Mouse (Mus musculus) right cerebral cortex, adult 18-20 months (tissue): ENCODE results near the gene Ndufs2.

Experiments
- DNase-seq: peaks from one replicate; pipeline ENCODE4 v3.0.0; 2022; ENCODE audit warnings: mixed read lengths

Gene Ndufs2

GRCm38 (mm10) chr1:171250680-171251593, at the start of gene Ndufs2:
Gene Ndufs2, minus strand, starts transcription at chr1:171251388.
- no peak for DNase-seq

- no peak for DNase-seq
Measured at GRCm38 (mm10) chr1:171298226-171298625, 47.0 kb upstream of the Ndufs2 start.

- no peak for DNase-seq
Measured at GRCm38 (mm10) chr1:171295063-171295402, 43.8 kb upstream of the Ndufs2 start.

GRCm38 (mm10) chr1:171294298-171295062, 43.3 kb upstream of the Ndufs2 start, which contains the start of gene Ufc1:
Gene Ufc1, minus strand, starts transcription at chr1:171295024.
- peak; percentile 85 for DNase-seq

- no peak for DNase-seq
Measured at GRCm38 (mm10) chr1:171293906-171294297, 42.7 kb upstream of the Ndufs2 start.

GRCm38 (mm10) chr1:171293351-171293750, 42.2 kb upstream of the Ndufs2 start:
- DNase-seq, result no peak

GRCm38 (mm10) chr1:171288328-171288727, 37.1 kb upstream of the Ndufs2 start:
- no peak for DNase-seq

- DNase-seq, result peak; percentile 96
Measured at GRCm38 (mm10) chr1:171287136-171288081, 36.2 kb upstream of the Ndufs2 start, which contains the start of gene Usp21. Gene Usp21, minus strand, starts transcription at chr1:171287991.

- no peak for DNase-seq
Measured at GRCm38 (mm10) chr1:171286517-171286916, 35.3 kb upstream of the Ndufs2 start.

GRCm38 (mm10) chr1:171285096-171285892, 34.1 kb upstream of the Ndufs2 start:
- no peak for DNase-seq

- DNase-seq, result no peak
Measured at GRCm38 (mm10) chr1:171284491-171284890, 33.3 kb upstream of the Ndufs2 start.

GRCm38 (mm10) chr1:171283188-171284160, 32.3 kb upstream of the Ndufs2 start:
- no peak for DNase-seq

- no peak for DNase-seq
Measured at GRCm38 (mm10) chr1:171282086-171282805, 31.1 kb upstream of the Ndufs2 start.

- peak; percentile 78 for DNase-seq
Measured at GRCm38 (mm10) chr1:171281528-171281923, 30.3 kb upstream of the Ndufs2 start.

- peak; percentile 97 for DNase-seq
Measured at GRCm38 (mm10) chr1:171280916-171281527, 29.8 kb upstream of the Ndufs2 start, which contains the start of gene Ppox. Gene Ppox, minus strand, starts transcription at chr1:171281186.

GRCm38 (mm10) chr1:171280250-171280915, 29.2 kb upstream of the Ndufs2 start:
- no peak for DNase-seq

GRCm38 (mm10) chr1:171279721-171280120, 28.5 kb upstream of the Ndufs2 start:
- no peak for DNase-seq

- DNase-seq, result no peak
Measured at GRCm38 (mm10) chr1:171279012-171279705, 28.0 kb upstream of the Ndufs2 start.
